Mouse (Mus musculus) c-Kit-positive CD71-negative TER-119-negative erythroid progenitor cells, embryonic 14.5 days (primary cell): ENCODE results near the gene Liph.
"Not testable (repeated sequence)": the region's sequence is repeated elsewhere in the genome, so short reads cannot be mapped to it uniquely, and the experiment has no call there.

Source experiments
- DNase-seq: peaks from one replicate; pipeline ENCODE4 v3.0.0-alpha.2; 2013; ENCODE audit warnings: low read depth

The Liph gene

DNA sequence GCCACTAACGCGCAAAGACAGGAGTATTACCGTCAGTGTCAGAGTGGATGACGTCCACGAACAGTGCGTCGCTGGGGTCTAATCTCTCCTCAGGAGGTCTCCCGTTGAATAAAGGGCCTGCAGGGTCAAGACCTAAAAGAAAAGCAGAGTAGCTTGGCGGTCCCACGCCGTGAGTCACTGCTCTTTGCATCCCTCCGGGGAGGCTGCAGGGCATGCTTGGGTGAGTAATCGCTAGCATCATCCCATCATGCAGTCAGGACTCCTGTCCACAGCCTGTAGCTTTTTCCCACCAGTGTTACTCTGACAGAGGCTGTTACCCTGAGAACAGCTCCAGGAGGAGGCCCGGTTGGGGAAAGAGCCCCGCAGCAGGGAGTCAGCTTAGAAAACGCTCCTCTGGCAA lies 19.3 kb downstream of the Liph start:
- no peak for DNase-seq

DNA sequence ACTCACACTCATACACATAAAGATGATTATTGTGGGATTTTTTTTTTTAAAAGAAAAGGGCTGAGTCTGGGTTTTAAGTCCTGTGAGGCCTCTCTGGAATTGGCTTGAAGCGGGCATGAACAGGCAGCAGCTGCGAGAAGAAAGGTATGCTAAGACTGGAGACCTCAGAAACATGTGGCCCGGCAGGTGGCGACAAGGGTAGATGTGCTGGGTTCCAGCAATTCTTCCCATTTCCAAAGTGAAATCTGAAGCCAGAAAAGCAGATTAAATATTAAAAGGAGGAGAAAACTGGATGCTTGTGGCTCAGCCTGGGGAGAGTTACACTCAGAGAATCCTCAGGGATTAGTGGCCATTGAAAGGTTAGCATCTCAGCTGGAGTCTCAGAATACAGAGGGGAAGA lies 24.0 kb downstream of the Liph start:
- no peak for DNase-seq

DNA sequence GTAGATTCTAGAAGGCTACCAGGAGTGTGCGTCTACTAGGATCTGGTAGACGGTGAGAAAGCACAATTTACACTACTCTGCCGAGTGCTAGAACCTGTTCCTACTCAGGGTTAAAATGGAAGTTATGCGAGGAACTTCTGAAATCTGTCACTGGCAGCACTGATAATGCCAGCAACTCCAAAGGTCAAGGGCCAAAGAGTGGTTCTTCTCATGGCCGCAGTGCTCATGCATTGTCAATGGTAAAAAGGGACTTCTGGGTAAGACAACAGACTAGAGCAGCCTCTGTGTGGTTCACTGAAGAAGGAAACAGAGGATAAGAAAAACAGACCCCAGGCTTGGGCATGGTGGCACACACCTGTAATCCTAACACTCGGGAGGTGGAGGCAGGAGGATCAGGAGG lies 24.9 kb downstream of the Liph start:
- no peak for DNase-seq

DNA sequence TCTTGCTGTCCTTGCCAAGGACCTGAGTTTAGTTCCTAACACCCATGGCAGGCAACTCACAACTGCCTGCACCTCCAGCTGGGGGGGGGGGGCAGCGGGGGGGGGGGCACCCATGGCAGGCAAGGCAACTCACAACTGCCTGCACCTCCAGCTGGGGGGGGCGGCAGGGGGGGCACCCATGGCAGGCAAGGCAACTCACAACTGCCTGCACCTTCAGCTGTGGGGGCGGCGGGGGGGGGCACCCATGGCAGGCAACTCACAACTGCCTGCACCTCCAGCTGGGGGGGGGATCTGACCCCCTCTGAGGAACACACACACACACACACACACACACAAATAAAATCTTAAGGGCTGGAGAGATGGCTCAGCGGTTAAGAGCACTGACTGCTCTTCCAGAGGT lies 25.6 kb downstream of the Liph start:
- no peak for DNase-seq

DNA sequence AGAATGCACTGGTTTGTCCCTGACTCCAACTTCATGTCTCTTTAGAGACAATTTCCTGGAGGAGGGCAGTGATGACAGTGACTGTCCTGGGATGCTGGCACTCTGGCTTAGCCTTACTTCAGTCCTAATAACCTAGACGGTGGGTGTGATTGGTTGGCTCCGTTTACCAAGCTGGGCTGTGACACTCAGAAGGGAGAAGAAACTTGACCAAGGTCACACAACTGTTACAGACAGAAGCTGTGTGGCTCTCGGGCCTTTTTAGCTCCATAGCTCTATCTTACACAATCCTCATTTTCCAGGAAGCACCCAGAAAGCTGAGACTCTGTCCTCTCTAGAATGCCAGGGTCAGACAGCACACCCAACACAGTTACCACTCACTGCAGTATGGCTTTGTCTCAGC lies 29.9 kb downstream of the Liph start:
- DNase-seq: no peak

DNA sequence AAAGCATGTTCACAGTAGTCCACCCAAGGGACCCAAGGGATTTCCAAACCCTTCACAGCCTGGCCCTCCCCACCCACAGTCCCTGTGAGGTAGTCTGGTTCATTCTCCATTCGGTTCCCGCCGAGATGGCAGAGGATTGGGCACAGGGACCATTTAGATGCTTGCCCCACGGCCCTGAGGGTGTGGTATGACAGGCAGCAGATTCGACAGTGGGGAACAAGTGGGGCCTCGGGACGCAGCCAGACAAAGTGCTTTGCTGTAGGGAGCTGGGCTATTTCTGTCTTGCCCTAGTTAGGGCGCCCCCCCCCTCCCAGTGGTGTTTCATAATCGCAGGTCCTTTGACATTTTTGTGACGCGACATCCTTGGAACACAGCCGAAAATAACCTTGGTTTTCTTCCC lies 39.9 kb downstream of the Liph start:
- no peak for DNase-seq

DNA sequence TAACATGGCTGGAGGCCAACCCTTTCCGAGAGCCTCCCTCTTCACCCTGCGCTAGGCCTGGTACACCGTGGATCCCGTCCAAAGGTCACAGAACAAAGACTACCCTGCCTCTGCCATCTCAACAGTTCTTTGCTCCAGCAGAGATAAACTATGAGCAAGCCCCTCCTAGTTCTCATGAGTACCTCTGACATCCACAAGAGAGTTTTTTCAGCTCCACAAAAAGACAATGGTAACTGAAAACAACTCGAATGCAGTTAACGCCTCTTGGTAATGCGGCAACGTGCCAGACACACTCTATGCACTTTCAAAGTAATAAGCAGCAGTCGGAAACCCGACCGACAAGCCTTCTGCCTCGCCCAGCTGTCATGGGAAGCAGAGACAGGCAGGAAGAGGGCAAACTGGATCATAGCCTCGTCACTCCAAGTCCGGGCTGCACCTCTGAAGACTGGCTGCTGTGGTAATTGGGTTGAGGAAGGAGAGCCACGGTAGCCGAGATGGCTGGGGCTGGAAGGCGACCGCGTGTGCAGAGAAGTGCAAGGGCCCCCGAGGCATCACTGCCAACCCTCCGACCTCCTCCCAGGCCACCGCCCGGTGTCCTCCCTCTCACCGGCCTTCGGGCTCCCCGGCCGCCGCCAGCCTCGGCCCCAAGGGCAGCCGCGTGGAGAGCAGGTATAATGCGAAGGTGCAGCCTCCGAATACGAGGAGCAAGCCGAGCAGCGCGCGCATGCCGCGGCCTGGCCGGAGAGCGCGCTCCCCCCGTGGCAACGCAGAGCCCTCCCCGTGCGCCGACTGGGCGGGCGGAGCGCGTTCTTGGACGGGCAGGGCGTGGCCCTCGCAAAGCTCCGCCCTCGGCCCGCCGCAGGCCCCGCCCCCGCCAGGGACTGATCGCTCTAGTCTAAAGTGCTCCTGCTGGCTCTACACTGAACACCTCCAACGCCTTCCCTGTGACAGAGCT lies 48.4 kb downstream of the Liph start, which contains the start of gene Tmem41a:
TSS of gene Tmem41a (minus strand) at position 792 of the 955 bp plus-strand sequence.
- DNase-seq: peak; percentile 66

DNA sequence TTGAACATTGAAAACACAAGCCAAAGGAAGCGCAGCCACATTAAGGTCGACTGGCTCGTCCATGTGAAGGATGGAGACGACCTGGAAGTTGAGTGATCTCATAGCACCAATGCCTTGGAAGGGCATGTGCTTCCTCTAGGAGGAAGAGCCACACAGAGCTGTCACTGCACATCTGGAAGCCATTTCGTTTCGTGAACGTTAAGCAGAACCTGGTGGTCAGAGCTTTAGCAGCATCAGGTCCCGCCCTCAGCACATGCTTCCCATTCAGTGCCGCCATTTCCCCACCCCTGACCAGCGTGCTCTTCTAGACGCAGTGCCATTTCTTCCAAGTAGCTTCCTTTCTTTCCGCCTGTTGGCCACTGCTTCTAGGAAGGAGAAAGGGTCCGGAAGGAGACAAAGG lies 67.0 kb downstream of the Liph start:
- no peak for DNase-seq

DNA sequence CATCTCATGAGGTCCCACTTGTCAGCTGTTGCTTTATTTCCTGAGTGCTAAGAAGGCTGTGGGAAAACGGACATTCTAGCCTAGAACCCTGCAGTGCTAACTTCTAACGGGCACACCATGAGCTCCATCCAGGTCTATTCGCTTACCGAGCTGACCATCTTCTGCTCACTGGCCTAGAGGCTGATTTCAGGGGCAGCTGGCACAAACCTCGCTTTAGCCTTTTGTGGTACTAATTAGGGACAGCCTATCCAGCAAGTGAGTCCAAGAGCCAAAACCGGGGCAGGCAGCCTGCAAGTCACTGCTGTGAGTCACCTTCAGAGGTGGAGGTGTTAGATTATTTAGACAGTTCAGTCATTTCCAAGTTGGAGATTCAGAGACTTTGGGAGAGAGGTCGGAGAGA lies 78.8 kb downstream of the Liph start:
- no peak for DNase-seq

DNA sequence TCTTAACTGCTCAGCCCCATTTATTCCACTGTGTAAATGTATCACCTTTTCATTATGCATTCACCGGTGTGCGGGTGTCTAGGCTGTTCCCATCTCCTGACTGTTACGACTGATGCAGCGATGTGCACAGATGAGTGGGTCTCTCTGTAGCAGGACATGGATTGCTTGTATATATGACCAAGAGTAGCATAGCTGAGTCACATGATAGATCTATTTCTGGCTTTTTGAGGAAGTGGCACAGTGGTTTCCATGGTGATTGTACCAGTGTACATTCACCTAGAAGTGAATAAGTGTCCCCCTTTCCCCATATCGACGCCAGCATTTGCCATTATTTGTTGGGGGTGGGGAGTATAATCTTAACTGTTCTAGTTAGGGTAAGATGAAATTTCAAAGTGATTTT lies 82.1 kb downstream of the Liph start:
- peak; percentile 34 for DNase-seq

DNA sequence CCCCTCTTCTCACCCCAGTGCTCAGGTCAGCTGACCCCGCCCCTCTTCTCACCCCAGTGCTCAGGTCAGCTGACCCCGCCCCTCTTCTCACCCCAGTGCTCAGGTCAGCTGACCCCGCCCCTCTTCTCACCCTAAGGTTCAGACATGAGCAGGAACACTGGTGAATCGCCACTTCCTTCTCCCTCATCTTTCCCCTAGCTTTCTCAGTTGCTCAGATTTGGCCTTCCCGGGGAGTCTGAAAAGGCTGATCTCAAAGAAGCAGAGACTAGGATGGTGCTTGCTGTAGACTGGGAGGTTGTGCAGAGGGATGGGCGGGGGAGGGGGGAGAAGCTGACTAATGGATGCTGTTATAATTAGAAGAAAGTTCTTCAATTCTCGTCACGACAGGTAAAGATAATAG lies 86.6 kb downstream of the Liph start:
- not testable (repeated sequence) for DNase-seq

DNA sequence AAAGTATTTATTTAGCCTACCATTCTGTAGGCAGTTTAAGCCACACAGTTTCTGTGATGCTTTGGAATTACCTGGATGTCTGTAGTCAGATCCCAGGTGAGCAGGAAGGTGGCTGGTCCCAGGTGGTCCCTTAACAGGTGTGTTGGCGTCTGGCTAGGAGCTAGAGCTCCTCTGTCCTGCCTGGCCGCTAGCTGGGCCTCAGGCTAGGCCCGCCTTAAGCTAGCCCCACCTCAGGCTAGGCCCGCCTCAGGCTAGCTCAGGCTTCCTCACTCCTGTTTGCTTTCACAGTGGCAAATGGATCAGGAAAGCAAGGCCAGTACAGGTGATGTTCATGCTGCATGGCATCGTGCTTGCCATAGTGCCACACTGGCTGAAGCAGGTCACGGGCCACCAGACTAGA lies 88.6 kb downstream of the Liph start:
- DNase-seq: no peak

DNA sequence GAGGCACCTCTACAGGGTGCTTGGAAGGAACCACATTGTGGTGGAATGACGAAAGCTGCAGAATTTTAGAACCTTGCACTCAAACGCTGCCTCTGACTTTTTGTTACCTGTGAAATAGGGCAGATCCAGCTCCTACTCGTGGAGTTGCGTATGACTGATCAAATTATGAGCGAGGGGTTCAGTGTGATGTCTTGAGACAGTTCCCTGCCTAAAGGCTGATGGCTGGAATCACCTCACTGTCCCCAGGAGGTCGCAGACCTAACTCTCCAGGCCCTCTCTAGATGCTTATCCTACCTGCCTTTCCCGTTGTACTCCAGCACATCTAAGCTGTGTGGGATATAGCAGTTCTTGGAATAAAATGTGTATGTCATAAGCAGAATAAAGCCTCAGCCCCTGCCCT lies 89.5 kb downstream of the Liph start:
- DNase-seq: no peak

DNA sequence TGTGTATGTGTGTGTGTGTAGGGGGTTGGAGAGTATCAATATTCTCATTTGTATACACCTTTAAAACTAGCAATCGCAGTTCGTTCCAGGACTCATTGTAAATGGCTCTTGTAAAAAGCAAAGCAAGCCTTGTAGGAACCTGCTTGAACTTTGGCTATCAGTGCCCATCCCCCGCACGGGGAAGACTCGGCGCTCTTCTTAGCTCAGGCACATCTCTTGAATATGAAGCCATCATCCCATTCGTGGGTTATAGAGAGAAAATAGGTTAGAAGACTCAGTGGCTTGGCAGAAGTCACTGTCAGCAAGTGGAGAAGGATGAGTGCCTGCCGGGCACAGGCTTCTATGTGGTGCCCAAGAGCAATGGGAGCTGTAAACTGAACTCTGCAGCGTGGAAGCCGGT lies 90.8 kb downstream of the Liph start:
- no peak for DNase-seq
